Mouse (Mus musculus): ENCODE results near the gene Car1. TPM values are rescaled to one million over a fixed set of nuclear protein-coding genes. Genes with fewer than 3 reads are reported as not detected.

Car1 gene
- polyA plus RNA-seq (2015; fragmentation: Nextera tagmentation; extraction: Ambion mirVana) = 0.13 TPM in 1 of 2 replicates, not detected in the other

DNA sequence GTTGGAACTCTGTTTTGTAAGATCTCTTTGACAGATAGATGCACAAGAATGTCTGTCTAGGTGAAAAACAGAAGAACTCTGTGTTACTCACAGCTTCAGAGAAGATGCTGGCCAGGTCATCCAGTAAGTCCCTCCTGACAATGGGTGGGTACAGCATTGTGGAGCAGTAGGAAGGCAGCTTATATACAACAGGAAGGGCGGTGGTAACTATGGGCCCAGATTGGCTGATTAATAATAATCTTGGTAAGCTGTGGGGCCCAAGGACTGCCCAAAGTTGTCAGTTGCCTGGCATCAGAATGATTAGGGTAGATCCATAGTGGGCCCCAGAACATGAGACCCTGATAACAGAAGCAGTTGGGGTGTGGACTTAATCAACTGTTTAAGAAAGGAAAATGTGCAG lies at the start of gene Car1:
Gene Car1 (minus strand): TSS at position 158 of the 400 bp plus-strand sequence.
- no peak within 1 kb of the TSS for H3K4me2 ChIP-seq (ENCODE audit: low read length)
- DNase-seq (ENCODE audit: low spot score) = no peak
- H3K4me1 ChIP-seq (replicated peaks; ENCODE audit: insufficient read depth, low read length) = no peaks in the 10 kb centered on the region
- no peaks in the 10 kb centered on the region for H3K9me3 ChIP-seq (replicated peaks; ENCODE audit: low read length)
- H3K27me3 ChIP-seq (ENCODE audit: insufficient read depth, low read length) = no peaks in the 10 kb centered on the region
- ATAC-seq (replicated peaks; ENCODE audit: low FRiP score, low read depth) = no peak
- H3K27ac ChIP-seq = no peak within 1 kb of the TSS
- 92% methylated on average over 1 of the region's 1 CpGs for WGBS
- TF ChIP-seq CTCF (IDR thresholded peaks at IDR 0.05; ENCODE audit: low read depth) = no peak
- H3K4me3 ChIP-seq (replicated peaks; ENCODE audit: low read depth, low read length) = no peak within 1 kb of the TSS
- H3K9ac ChIP-seq (ENCODE audit: low read depth, low read length) = no peak within 1 kb of the TSS
- H3K36me3 ChIP-seq (ENCODE audit: insufficient read depth, low read length) = no peaks in the 10 kb centered on the region

DNA sequence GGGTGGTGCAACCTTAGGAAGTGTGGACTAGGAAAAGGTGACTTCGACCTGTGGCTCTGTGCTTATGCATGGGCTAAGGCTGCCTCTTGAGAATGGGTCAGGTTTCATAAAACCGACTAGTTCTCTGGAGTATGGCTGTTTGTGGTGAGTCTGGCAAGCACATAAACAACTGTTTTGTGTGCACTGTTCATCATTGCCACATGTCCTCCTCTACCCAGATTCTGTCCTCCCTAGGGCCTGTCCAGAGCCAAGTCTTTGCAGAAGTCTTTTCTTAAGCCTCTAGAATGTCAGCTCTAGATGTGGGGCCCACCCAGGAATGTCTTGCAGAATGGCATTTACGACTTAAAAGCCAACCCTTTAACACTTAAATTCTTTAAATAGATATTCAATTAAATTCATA lies 49.7 kb upstream of the Car1 start:
- no peak for DNase-seq (ENCODE audit: low spot score)
- H3K4me3 ChIP-seq (replicated peaks; ENCODE audit: low read depth, low read length) = no peak overlapping the region
- 68% methylated on average over 3 of the region's 3 CpGs for WGBS
- no peaks in the 10 kb centered on the region for H3K36me3 ChIP-seq (ENCODE audit: insufficient read depth, low read length)
- H3K9ac ChIP-seq (ENCODE audit: low read depth, low read length) = no peak overlapping the region
- H3K4me1 ChIP-seq (replicated peaks; ENCODE audit: insufficient read depth, low read length) = 0 out of 2 replicates have a peak, but pooled peaks cover 3% of the 10 kb centered on the region
- no peak for ATAC-seq (replicated peaks; ENCODE audit: low FRiP score, low read depth)
- no peaks in the 10 kb centered on the region for H3K9me3 ChIP-seq (replicated peaks; ENCODE audit: low read length)
- H3K27me3 ChIP-seq (ENCODE audit: insufficient read depth, low read length) = no peaks in the 10 kb centered on the region
- H3K4me2 ChIP-seq (ENCODE audit: low read length) = no peak overlapping the region
- H3K27ac ChIP-seq = no peak overlapping the region
- no peak for TF ChIP-seq CTCF (IDR thresholded peaks at IDR 0.05; ENCODE audit: low read depth)

DNA sequence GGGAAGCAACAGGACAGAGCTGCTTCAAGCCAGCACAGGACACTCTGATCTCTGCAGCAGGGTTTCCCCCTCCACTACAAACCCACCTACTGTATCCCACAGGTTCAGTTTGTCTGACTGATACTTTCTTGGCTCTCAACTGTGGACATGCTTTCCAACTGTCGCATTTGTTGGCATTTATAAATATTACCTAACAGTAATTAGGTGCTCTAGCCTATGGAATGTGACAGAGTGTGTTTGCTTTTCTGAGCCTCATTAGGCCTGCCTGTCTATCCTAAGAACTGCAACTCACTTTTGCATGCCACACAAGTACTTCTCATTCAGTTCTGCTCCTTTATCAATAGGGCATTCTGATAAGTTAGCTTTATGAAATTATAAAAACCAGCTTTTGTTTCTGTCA lies 46.3 kb upstream of the Car1 start:
- ATAC-seq (replicated peaks; ENCODE audit: low FRiP score, low read depth) (no peak), DNase-seq (ENCODE audit: low spot score) (no peak)
- Histone ChIP-seq H3K4me3 (replicated peaks; ENCODE audit: low read depth, low read length) (no peak overlapping the region), H3K9me3 (replicated peaks; ENCODE audit: low read length) (no peaks in the 10 kb centered on the region), H3K27ac (no peak overlapping the region), H3K9ac (ENCODE audit: low read depth, low read length) (no peak overlapping the region), H3K4me1 (replicated peaks; ENCODE audit: insufficient read depth, low read length) (no peaks in the 10 kb centered on the region), H3K27me3 (ENCODE audit: insufficient read depth, low read length) (no peaks in the 10 kb centered on the region), H3K36me3 (ENCODE audit: insufficient read depth, low read length) (no peaks in the 10 kb centered on the region), H3K4me2 (ENCODE audit: low read length) (no peak overlapping the region)
- WGBS = 41% methylated on average over 1 of the region's 1 CpGs
- no peak for TF ChIP-seq CTCF (IDR thresholded peaks at IDR 0.05; ENCODE audit: low read depth)

DNA sequence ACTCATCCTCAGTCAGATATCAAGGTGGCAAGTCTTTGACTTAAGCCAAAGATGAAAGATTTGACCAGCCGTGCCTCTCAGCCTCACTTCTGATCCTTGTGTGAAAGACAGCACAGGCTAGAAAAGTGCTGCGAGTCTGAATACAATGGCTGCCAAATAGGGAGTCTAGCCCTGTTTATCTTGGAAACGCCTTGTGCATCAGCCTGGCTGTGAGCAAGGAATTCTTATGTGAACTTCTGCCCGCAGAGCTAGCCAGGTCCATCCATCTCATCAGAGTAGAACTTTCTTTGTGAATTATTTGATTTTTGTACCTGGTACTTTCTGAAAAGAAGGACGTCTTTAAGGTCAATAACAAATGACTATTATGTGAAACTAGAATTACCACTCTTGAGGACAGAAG lies 45.8 kb upstream of the Car1 start:
- Histone ChIP-seq H3K27ac (no peak overlapping the region), H3K9me3 (replicated peaks; ENCODE audit: low read length) (no peaks in the 10 kb centered on the region), H3K4me2 (ENCODE audit: low read length) (no peak overlapping the region), H3K4me3 (replicated peaks; ENCODE audit: low read depth, low read length) (no peak overlapping the region), H3K36me3 (ENCODE audit: insufficient read depth, low read length) (no peaks in the 10 kb centered on the region), H3K27me3 (ENCODE audit: insufficient read depth, low read length) (no peaks in the 10 kb centered on the region), H3K9ac (ENCODE audit: low read depth, low read length) (no peak overlapping the region), H3K4me1 (replicated peaks; ENCODE audit: insufficient read depth, low read length) (no peaks in the 10 kb centered on the region)
- TF ChIP-seq CTCF (IDR thresholded peaks at IDR 0.05; ENCODE audit: low read depth) = no peak
- DNase-seq (ENCODE audit: low spot score) (no peak), ATAC-seq (replicated peaks; ENCODE audit: low FRiP score, low read depth) (no peak)
- 53% methylated on average over 5 of the region's 5 CpGs for WGBS

DNA sequence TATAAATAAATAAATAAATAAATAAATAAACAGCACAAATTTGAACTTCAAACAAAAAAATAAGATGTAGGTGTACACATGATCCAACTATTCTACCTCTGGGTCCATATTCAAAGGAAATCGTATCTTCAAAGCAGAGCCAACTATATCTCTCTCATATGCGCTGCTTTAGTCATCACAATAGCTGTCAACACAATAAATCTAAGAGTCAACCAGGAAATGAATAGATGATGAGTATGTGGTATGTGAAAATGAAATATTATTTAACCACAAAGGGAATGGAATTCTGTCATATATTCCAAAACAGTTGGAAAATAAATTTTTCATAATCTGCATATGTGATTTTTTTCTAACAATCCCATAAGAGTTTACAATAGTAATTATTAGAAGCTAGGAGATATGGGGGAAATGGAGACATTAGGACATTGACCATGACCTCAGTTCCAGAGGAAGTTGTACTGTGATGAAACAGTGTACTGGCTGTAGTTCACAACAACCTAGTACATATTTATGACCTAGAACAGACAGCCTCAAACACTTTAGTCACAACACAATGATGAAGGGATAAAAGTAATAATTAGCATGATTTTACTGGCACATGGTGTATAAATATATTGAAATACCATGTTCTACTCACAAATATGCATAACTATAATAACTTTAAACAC lies 40.6 kb upstream of the Car1 start:
- Histone ChIP-seq H3K27ac (no peak overlapping the region), H3K4me1 (replicated peaks; ENCODE audit: insufficient read depth, low read length) (no peaks in the 10 kb centered on the region), H3K4me3 (replicated peaks; ENCODE audit: low read depth, low read length) (no peak overlapping the region), H3K9me3 (replicated peaks; ENCODE audit: low read length) (no peaks in the 10 kb centered on the region), H3K27me3 (ENCODE audit: insufficient read depth, low read length) (no peaks in the 10 kb centered on the region), H3K4me2 (ENCODE audit: low read length) (no peak overlapping the region), H3K9ac (ENCODE audit: low read depth, low read length) (no peak overlapping the region), H3K36me3 (ENCODE audit: insufficient read depth, low read length) (no peaks in the 10 kb centered on the region)
- TF ChIP-seq CTCF (IDR thresholded peaks at IDR 0.05; ENCODE audit: low read depth) = no peak
- DNase-seq (ENCODE audit: low spot score) (no peak), ATAC-seq (replicated peaks; ENCODE audit: low FRiP score, low read depth) (no peak)
- 86% methylated on average over 2 of the region's 2 CpGs for WGBS

DNA sequence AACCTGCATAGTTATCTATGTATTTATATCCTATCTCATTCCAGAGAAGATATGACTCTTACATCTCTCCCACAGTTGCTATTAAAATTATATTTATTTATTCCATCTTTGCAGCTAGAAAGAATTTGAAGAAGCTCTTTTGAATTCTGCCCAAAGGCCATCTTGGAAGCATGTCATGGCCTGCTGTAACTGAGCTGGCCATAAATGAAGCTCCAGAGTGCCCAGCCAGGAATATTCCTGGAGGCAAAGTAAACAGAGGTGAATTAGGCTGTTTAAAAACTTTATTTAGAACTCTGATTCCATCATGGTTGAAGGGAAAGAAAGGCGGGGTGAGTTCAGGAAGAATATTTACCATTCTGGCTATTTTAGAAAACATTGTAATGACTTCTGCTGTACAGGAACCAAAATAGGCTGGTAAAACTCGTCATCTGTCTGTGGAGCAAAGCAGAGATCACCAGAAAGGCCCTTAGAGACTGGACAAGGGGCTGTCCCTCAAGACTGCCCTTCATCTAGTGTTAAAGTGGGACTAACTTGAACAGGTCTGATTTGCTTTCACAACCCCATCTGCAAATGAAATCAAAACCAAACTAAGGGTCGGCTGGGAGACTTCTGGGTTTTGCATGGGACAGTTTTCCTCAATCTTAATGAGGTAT lies 31.4 kb upstream of the Car1 start:
- no peaks in the 10 kb centered on the region for H3K4me1 ChIP-seq (replicated peaks; ENCODE audit: insufficient read depth, low read length)
- H3K4me2 ChIP-seq (ENCODE audit: low read length) = no peak overlapping the region
- ATAC-seq (replicated peaks; ENCODE audit: low FRiP score, low read depth) (no peak), DNase-seq (ENCODE audit: low spot score) (no peak)
- WGBS = 69% methylated on average over 3 of the region's 3 CpGs
- H3K4me3 ChIP-seq (replicated peaks; ENCODE audit: low read depth, low read length) = no peak overlapping the region
- H3K27me3 ChIP-seq (ENCODE audit: insufficient read depth, low read length) = no peaks in the 10 kb centered on the region
- no peaks in the 10 kb centered on the region for H3K9me3 ChIP-seq (replicated peaks; ENCODE audit: low read length)
- no peaks in the 10 kb centered on the region for H3K36me3 ChIP-seq (ENCODE audit: insufficient read depth, low read length)
- H3K9ac ChIP-seq (ENCODE audit: low read depth, low read length) = no peak overlapping the region
- no peak overlapping the region for H3K27ac ChIP-seq
- no peak for TF ChIP-seq CTCF (IDR thresholded peaks at IDR 0.05; ENCODE audit: low read depth)
